Mouse (Mus musculus): ENCODE measurements at regions not wholly inside any gene's neighbourhood (a gene's known extent, or its start where the extent isn't known, plus 50 kb on each side); places are given as distances from the start of the nearest gene placed in this dataset.

DNA sequence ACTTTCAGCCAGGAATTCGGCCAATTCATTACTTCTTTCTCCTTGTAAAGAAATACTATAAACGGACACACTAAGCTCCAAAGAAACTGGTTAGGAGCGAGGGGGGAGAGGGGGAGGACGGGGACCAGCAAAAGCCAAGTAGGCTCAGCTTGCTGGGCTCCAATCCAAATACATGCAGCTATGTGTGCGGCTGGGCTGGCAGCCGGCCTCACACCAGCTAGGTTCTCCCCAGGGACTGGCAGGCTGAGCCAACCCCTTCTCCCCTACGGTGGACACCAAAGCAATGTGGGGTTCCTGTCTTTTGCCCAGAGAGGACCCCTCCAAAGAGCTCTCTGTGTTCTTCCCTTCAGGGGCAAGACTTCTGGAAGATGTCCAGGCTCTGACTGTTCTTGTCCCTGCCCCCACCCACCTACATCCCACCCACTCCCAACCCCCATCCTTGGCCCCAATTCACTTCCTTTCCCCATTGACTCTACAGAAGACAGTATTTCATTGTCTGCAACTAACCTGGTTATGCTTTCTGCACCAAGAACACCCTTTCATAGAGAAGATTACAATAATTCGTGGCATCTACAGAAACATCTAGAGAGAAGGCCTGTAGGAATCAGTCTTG lies 77.4 kb upstream of the Fyn start:
- TF ChIP-seq CTCF (IDR thresholded peaks at IDR 0.05; ENCODE audit: low read depth) (no peak), EP300 (optimal IDR thresholded peaks at IDR 0.05) (no peak)
